Mouse (Mus musculus) heart, adult 18-20 months (tissue): ENCODE measurements around the gene Zfp108. TPM values are rescaled to one million over a fixed set of nuclear protein-coding genes. Genes with fewer than 3 reads are reported as not detected.
"Not testable (repeated sequence)": the region's sequence is repeated elsewhere in the genome, so short reads cannot be mapped to it uniquely, and the experiment has no call there.

Experiments used
- DNase-seq, 2 experiments: peaks; one replicate each; pipeline ENCODE4 v3.0.0; 2021 to 2022; ENCODE audit warnings: mixed read lengths in 1 of 2
- long read RNA-seq, 2 experiments: library from polyadenylated mRNA; stranded (forward); transcript quantifications; one replicate each; pipeline ENCODE4 v2.0.0; 2021
- total RNA-seq, 2 experiments: library from RNA; stranded (reverse); gene quantifications; 2 replicates each; pipeline ENCODE4 v1.2.3; 2021

Zfp108 gene
- total RNA-seq, result 1 to 10 TPM; 1.0 to 1.2 TPM
- long read RNA-seq, experiment 1, result 0 reads
- long read RNA-seq, experiment 2, result 0 reads

DNA sequence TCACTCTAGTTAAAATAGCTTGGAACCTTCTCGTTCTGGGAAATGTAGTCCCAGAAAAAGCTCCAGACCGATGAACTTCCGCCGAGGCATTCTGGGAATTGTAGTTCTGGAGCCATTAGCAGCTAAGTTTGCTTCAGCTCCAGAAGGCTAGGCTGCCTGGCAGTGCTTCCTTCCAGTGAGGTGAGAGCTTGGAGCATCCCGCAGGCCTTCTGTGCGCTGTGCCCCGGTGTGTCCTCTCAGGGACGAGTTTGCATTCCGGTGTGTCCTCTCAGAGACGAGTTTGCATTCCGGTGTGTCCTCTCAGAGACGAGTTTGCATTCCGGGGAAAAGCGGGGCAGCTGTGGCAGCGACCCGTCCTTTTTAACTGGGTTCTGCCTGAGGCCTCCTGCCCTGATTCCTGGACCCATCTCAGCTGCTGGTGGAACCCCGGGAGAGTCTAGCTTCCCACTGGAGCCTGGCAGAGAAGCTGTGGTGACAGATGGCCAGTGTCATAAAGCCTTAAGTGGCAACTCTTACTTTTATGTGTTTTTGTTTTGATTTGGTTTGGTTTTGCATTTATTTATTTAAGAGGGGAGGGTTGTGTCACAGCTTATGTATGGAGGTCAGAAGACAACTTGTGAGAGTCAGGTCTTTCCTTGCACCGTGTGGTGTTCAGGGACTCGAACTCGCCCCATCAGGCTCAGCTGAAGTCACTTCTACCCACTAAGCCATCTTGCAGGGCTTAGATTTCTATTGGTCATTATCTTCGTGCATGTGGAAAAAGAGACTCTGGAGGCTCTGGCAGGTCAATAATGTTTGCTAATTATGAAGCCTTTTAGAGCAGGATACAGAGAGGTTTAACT is at the start of gene Zfp108:
TSS of gene Zfp108 (plus strand) at position 162 of the 842 bp plus-strand sequence.
- DNase-seq, result peak; percentile 93

DNA sequence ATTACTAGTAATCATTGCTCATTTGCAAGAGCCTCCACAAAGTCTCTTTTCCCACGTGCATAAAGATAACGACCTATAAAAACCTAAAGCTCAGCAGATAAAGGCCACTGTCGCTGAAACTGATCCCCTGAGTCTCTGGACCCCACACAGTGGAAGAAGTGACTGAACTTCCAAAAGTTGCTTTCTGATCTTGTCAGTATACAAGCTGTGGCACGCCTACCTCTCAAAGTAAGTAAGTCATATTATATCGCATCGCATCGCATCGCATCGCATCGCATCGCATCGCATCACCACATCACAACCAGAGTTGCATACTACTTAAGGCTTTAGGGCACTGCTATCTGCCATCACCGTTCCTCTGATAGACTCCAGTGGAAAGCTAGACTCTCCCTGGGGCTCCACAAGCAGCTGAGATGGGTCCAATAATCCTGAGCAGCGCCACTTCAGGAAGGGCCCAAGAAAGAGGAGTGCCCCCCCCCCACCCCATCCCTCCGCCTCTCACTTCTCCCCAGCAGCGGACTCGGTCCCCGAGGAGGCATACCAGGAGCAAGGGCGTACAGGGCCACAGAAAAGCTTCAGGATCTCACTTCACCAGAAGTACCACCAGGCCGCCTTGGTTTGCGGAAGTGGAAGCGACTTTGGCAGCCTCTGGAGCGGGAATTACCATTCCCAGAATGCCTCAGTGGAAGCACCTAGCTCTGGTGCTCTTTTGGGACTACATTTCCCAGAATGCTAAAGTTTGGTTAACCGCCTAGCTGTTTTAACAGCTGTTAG is 46.9 kb upstream of the Zfp108 start:
- peak; percentile 85 to 87 for DNase-seq

DNA sequence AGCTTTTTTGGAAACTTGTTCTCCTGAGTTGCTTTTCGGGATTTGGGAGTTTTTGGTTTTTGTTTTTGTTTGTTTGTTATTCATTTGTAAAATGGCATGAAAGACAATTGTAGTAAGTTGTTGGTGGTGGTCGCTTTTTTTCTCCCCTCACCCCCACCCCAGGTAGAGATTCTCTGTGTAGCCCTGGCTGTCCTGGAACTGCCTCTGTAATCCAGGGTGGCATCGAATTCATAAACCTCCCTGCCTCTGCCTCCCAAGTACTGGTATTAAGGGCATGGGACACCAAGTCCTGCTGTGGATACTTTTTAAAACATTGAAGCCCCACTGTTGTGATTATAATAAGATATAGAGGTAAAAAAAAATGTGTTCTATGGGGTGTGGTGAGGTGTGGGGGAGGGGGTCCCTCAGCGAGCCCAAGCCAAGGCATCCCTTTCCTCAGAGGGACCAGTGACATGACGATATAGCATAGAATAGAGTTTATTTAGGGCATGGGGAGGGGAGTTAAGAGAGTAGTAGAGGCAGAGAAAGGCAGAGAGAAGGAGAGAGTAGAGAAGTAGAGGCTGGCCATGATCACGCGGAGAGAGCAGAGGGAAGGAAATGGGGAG is 46.2 kb upstream of the Zfp108 start:
- DNase-seq, result no peak

DNA sequence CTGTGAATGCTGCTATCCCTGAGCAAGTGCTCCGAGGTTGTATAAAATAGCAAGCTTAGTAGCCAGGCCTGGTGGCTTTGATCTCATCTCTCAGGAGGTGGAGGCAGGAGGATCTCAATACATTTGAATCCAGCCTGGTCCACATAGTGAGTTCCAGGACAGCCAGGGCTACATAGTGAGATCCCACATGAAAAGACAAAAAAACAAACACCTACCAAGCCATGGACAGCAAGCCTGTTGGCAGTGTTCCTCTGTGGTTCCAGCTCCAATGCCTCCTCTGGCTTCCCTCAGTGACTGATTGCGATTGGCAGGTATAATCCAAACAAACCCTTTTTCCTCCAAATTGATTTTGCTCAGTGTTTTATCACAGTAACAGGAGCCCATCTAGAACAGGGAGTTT is 44.3 kb upstream of the Zfp108 start:
- no peak for DNase-seq

DNA sequence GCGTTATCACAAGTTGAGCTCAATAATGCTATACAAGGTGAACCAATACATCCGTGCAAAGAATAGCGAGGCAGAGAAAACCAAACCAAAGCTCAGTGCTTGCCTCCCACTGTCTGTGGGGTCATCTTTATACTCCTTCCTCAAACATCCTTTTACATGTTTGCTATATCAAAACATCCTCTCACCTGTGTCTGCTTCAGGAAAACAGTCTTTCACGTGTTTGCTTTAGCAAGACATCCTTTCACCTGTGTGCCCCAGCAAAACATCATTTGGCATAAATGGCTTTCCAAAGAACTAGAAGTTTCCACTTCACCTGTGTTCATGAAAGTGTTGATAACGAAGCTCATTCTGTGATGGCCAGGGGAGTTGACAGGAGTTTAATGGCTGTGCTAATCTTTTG is 43.3 kb upstream of the Zfp108 start, which contains the start of gene Zfp111:
TSS of gene Zfp111 (minus strand) at position 101 of the 400 bp plus-strand sequence.
- no peak for DNase-seq

DNA sequence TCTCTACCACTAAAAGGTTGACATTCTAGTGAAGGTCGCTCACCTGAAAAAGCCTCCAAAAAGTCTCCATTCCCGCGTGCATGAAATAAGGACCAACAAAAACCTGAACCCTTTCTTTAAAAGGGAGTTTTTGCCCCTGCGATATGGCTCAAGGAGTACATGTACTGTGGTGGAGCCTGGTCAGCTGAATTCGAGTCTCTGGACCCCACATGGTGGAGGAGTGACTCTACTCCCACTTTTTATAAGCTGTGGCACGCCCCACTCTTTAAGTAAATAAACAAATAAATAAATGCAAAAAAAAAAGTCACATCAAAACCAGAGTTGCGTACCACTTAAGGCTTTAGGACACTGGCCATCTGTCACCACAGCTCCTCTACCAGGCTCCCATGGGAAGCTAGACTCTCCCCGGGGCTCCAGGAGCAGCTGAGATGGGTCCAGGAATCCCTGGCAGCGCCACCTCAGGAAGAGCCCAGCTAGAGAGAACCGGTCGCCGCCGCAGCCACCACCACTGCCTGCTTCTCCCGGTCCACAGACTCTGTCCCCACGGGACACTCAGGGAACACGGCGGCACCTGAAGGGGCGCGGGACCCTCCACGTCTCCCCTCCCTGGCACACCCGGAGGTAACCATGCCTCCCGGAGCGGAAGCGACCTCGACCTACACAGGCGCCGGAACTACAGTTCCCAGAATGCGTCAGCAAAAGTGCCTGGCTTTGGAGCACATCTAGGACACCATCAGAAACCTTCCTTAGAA is 17.4 kb upstream of the Zfp108 start, which contains the start of gene Zfp109:
TSS of gene Zfp109 (minus strand) at position 521 of the 752 bp plus-strand sequence.
- peak; percentile 68 to 75 for DNase-seq

DNA sequence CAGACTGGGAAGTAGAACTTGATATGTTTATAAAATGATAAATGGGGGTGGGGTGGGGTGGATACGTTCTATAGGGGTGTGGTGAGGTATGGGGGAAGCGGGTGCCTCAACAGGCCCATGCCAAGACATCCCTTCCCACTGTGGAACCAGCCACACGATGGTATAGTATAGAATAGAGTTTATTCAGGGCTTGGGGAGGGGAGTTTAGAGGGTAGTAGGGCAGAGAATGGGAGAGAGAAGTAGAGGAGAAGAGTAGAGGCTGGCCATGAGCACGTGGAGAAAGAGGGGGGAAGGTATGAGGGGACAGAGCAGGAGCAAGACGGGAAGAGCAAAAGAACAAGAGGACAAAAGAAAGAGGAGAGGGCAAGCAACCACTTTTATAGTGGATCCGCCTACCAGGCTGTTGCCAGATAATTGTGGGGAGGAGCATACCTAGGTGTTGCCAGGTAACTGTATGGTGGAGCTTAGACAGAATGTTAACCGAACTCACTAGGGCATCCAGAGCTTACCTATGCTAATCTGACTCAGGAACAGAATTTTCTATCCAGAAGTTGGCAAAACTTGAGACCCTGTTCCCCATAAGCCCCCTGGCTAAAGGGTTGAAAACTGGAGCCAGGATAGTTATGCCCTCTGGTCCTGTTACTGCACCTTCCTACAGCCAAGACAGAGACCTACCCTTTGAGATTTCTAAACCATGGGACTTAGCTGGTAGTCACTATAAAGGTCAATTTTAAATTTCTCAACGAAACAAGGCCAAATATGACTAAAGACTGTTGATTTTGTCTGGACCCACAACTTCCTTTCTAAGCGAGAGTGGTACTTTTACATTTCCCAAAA is 597 bp upstream of the Zfp108 start:
- no peak for DNase-seq

DNA sequence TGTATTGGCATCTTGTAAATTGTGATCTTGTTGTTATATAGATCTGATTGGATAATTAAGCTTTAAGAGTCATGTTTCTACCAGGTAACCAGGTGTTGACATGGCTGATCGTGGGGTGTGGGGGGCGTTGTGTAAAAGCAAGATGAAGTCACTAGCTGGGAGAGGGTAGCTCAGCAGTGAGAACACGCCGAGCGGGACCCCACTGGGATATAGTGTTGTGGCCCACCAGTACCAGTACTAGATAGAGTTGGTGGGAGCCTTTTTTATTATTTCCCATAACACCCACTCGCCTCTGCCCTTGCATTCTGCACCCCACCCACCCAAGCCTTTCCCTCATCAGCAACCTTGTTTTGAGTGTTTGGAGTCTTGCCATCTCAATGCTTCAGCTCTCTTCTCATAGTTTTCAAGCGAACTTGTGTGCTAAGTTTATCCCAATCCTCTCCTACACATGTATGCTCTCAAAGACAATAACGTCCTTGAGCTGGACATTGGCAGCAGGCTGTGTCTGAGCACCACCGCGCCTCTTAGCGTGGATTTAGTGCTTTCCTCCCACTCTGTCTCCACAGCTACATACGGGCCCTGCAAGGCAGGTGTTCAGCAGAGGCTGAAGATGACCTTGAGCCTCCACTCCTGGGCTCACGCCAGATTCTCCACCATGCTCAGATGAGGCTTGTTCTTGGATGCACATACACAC is 4.9 kb downstream of the Zfp108 start:
- DNase-seq, result no peak

DNA sequence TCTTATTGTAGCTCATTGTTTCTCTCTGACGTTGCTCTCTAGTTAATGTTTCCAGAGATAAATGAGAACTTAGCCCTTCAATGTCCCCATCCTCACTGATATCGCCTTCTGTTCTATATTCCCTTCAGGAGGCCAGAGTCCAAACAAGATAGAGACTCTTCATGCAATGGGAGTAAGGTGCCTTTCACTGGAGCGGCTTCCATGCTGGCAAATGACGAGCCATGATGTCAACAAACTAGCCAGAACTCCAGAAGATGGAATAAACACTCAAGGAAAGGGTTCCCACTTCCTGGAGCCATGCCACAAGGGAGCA is 5.4 kb downstream of the Zfp108 start:
- no peak for DNase-seq

DNA sequence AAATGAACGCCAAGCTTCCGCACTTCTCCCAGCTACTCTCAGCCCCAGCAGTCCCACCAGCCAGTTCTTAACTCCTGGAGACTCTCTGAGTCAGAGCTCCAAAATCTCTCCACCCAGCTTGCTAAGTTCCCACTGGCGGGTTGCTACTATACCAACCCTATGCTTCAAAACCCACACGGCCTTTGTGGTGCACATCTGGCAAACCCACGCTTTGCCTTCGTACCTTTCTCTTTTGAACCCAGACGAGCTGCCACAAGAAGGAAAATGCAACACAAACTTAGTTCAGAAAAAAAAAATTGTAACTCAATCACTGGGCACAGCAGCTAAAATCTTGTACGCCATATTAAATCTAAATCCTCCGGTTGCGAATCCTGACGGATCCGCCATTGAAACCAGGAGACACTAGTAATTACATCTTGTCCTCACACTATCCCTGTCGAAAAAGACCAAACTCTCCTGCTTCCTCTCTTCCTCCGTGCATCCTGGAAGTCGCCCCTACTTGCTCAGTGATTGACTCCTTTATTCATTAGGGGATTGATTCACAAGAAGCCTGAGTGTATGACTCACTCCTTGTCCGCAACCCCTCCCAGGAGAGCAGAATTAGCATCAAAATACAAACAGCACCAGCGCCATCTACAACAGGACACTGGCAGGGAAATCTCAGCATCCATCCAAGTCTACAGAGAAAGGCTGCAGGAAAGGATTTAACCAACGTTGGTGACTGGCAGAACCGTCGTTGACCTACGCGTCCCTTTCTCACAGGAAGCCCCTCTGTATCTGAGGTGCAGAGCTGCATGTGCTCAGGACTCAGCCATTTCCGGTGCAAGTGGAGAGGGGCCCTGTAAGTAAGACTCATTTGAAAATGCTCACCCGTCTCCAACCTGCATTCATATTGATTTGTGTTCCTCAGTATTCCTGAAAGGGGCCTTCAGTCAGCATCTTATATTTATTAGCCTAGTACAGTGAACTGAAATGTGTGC is 13.9 kb downstream of the Zfp108 start:
- no peak for DNase-seq

DNA sequence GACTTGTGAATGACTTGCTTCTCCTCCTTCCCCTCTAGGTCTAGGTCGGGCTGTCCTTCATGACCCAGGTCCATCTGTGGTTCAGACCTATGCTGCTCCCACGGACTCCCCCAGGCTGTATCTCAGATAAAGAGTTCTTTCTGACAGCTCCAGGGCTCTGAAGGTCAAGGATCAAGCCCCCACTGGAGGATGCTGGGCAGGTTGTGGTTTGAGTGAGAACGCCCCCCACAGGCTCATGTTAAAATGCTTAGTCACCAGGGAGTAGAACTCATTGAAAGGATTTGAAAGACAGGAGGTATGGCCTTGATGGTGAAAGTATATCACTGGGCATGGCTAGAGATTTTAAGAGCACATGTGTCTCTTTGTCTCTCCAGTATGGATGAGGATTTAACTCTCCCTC is 14.7 kb downstream of the Zfp108 start:
- DNase-seq, result no peak

DNA sequence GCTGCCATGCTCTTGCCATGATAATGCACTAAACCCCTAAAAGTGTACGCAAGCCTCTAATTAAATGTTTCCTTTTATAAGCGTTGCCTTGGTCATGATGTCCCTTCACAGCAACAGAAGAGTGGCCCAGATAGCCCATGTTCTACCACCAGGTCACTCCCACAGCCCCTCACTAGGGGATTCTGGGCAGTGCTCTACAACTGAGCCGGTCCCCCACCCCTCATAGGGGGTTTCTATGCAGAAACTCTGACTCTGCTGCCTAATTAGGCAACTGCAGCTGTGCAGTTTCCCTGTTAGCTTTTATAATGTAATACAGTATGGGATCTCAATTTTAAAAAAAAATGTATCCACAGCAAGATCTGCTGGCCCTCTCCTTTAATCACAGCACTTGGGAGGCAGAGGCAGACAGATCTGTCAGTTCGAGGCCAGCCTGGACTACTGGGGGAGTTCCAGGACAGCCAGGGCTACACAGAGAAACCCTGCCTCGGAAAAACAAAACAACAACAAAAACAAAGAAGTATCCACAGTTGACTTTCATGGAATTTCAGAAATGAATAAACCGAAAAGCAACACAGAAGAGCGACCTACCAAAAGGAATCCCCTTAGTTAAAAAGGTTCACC is 15.2 kb downstream of the Zfp108 start:
- DNase-seq, result no peak

DNA sequence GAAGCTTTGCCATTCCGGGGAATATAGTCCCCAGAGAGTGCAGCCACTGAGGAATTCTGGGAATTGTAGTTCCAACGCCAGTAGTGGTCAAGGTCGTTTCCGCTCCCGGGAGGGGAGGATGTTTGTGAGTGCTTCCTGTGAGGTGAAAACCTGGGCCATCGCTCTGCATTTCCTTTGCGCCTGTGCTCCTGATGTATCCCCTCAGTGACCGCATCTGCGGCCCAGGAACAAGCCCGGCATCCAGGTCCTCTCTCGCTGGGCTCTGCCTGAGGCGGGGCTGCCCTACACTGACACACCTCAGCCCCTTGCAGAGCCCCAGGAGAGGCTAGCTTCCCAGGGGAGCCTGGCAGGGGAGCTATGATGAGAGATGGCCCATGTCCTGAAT is 15.7 kb downstream of the Zfp108 start, which contains the start of gene Zfp93:
TSS of gene Zfp93 (plus strand) at position 133 of the 385 bp plus-strand sequence.
- DNase-seq, result peak; percentile 87 to 89

DNA sequence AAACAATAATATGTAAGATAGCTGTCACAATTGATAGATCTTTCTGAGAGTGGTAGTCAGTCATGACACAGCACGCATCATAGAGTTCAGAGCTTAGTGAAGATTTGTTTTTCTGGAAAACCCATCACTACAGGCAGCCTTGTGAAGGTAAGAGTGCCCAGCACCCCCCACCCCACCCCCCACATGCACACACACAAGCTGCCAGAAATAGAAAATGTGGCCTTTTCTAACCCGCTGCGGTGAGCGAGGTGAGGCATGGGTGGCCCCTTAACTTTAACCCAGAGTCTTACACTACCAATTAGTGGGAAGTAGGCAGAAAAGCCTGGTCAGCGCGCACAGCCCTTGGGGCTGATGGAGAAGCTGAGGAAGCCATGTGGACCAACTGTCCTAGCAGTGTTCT is 16.6 kb downstream of the Zfp108 start:
- no peak for DNase-seq

DNA sequence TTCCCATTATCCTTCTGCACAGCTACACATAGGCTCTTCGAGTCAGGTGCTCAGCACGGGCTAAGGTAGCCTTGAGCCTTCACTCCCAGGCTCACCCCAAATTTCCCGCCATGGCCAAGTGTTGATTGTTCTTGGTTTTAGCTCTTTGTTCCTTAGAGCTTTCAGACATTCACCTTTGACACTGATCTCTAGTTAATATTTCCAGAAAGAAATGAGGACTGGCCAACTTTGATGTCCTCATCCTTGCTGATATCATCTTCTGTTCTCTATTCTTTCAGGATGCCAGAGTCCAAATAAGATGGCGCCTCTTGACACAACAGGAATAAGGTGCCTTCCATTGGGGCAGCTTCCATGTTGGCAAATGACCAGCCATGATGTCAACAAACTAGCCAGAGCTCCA is 19.9 kb downstream of the Zfp108 start:
- no peak for DNase-seq

DNA sequence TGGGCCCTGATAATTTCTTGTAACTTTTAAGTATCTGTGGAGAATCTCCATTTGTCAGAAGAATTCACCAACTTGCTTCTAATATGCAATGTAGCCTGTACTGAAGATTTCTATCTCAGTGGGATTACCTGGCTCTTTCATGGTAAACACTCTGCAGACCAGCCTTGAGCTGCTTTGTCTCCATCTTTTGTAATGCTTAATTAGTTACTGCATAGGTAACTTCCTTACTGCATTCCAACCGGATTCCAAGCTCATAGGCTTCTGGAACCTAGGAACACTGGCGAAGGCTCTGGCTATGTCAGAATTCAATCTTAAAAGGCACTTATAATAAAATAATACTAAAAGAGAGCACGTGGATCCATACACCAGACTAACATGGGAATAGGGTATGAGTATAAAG is 24.2 kb downstream of the Zfp108 start:
- DNase-seq, result not testable (repeated sequence)

DNA sequence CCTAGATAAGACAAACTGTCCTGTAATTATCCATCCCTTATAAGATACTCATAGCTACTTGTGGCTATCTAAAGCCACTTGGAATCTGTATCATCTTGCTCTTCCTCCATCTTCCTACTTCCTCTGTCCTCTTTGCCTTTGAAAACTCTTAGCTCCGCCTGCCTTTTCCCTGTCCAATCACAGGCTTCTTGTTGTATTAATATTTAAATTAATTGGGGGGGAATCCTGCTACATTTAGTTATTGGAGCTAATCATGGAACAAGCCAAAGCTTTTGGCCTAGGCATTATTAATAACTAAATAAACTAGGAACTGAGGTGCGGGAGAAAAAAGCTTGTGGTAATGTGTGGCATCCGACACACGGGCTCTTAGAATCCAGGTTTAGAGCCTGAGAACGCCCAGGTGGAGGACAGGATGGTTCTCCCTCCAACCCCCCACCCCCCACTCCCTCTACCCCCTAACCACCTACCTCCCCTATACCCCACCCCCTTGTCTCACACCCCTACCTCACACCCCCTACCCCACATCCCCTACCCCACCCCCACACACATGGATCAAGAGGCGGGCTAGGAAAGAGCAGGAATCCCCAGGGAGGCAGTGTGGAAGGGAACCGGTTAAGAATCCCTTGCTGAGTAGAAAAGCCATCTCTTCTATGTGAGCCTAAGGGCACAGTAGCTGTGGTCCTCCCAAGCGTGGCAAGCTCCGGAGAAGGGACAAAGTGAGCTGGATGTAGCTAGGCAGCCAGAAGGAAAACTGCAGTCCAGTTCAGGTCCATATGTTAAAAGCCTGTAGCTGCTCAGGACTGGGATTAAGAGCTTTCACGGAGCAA is 25.6 kb downstream of the Zfp108 start:
- DNase-seq, result no peak

DNA sequence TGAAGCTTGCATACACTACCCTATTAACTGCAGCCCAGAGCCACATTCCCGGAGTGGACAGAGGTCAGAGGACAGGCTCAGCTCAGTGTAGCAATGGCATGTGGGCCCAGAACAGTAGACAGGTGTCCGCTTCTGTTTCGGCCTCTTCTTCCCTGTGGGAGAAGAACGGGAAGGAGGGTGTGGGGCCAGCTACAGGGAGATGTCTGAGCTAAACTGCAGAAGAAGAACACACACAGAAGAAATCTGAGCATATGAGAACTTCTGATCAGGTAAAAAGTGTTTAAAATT is 26.2 kb downstream of the Zfp108 start:
- no peak for DNase-seq
